Mouse (Mus musculus) liver, embryonic 11.5 days (tissue): ENCODE measurements around the gene Rpp25. TPM values are rescaled to one million over a fixed set of nuclear protein-coding genes. Genes with fewer than 3 reads are reported as not detected.
A peak's percentile ranks its signal among the peaks of the same experiment; 100 is the strongest.

Experiments used
- ATAC-seq: fragments of 200-750 bp; cut with Nextera tagmentation; replicated peaks from 2 replicates; pipeline ENCODE4 v1.8.0; 2017; ENCODE audit warnings: moderate number of reproducible peaks, mild to moderate bottlenecking, moderate TSS enrichment, moderate library complexity; ENCODE audit not compliant: low FRiP score
- DNase-seq: peaks from one replicate; pipeline ENCODE4 v3.0.0-alpha.2; 2017; ENCODE audit warnings: low spot score
- H3K27ac ChIP-seq: fragments of 300-500 bp; sonication (generic); 2 replicates; pipeline ENCODE4 v1.5.1; 2014; ENCODE audit warnings: mild to moderate bottlenecking, low read depth, low read length, control low read depth
- H3K27me3 ChIP-seq: fragments of 300-500 bp; sonication (generic); replicated peaks from 2 replicates; pipeline ENCODE4 v1.6.1; 2014; ENCODE audit warnings: low read length, mixed read lengths; ENCODE audit not compliant: control insufficient read depth, insufficient read depth
- H3K36me3 ChIP-seq: fragments of 300-500 bp; sonication (generic); 2 replicates; pipeline ENCODE4 v1.6.1; 2014; ENCODE audit warnings: mild to moderate bottlenecking, low read length, moderate library complexity, mixed read lengths; ENCODE audit not compliant: control insufficient read depth, insufficient read depth
- H3K4me1 ChIP-seq: fragments of 300-500 bp; sonication (generic); replicated peaks from 2 replicates; pipeline ENCODE4 v1.6.1; 2014; ENCODE audit warnings: low read length, mixed read lengths; ENCODE audit not compliant: control insufficient read depth, insufficient read depth
- H3K4me2 ChIP-seq: fragments of 300-500 bp; sonication (generic); 2 replicates; pipeline ENCODE4 v1.6.1; 2014; ENCODE audit warnings: mild to moderate bottlenecking, control low read depth, moderate library complexity
- H3K4me3 ChIP-seq: fragments of 300-500 bp; sonication (generic); 2 replicates; pipeline ENCODE4 v1.5.1; 2014; ENCODE audit warnings: low read depth, low read length, control low read depth
- H3K9ac ChIP-seq: fragments of 300-500 bp; sonication (generic); 2 replicates; pipeline ENCODE4 v1.6.1; 2014; ENCODE audit warnings: low read depth, low read length, control low read depth
- H3K9me3 ChIP-seq: fragments of 300-500 bp; sonication (generic); 2 replicates; pipeline ENCODE4 v1.6.1; 2016; ENCODE audit warnings: low read length, inconsistent platforms, mixed read lengths; ENCODE audit not compliant: control insufficient read depth
- WGBS: fragments of 180-500 bp; shearing (Covaris S2); extraction: QIAGEN DNeasy Blood & Tissue Kit; methylation state at CpG from one replicate; pipeline ENCODE4 v1.1.7; 2014; 5-methylcytosine and 5-hydroxymethylcytosine counted together
- polyA plus RNA-seq: library from polyadenylated mRNA; unstranded; fragments of >200 nt; fragmentation: Nextera tagmentation; extraction: Ambion mirVana; gene quantifications from 2 replicates; pipeline ENCODE4 v1.2.1, GENCODE M21; 2014

Gene Rpp25
- polyA plus RNA-seq, result 2.1 and 3.1 TPM in 2 replicates

DNA sequence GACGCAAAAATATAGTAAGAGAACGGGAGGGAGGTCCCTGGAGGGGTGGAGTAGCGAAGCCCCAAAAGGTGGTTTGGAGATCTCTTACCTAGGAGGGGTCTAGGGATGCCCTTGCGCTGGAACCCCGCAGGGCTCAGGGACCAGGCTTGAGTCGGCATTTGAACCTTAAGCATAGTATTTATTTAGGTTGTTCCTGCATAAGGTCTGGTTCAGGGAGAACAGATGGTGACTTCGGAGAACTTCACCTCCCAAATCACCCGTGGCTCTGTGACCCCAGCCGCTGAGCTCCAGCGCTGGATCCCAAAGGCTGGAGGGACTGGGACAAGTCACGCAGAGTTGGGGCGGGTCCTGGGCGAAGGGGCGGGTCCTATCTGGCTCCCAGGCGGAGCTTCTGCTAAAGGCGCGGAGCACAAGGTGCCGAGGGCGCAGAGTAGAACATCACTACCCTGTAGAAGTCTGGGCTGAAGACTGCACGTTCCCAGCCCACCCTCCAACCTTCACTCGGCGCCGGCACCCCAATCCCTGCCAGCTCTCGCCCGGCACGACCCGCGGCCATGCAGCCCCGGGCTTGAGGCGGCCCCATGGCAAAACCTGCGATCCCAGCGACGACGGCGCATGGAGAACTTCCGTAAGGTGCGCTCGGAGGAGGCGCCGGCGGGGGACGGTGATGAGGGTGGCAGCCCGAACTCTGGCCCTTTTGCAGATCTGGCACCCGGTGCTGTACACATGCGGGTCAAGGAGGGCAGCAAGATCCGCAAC is at the start of gene Rpp25:
Gene Rpp25 (plus strand): TSS at position 405 of the 759 bp plus-strand sequence.
- Histone ChIP-seq H3K4me2 (peak within 1 kb of the TSS; percentile 75), H3K9ac (peak within 1 kb of the TSS; percentile 30; the same call in 1 of the 2 replicates), H3K9me3 (no peaks in the 10 kb centered on the region), H3K4me3 (peak within 1 kb of the TSS; percentile 47), H3K27ac (no peak within 1 kb of the TSS), H3K4me1 (peaks cover 36% of the 10 kb centered on the region), H3K27me3 (peaks cover 76% of the 10 kb centered on the region), H3K36me3 (no peaks in the 10 kb centered on the region)
- under 1% methylated on average over 46 of the region's 46 CpGs for WGBS
- DNase-seq, result peak; percentile 67
- ATAC-seq, result peak; percentile 21; the same call in 1 of the 2 replicates

DNA sequence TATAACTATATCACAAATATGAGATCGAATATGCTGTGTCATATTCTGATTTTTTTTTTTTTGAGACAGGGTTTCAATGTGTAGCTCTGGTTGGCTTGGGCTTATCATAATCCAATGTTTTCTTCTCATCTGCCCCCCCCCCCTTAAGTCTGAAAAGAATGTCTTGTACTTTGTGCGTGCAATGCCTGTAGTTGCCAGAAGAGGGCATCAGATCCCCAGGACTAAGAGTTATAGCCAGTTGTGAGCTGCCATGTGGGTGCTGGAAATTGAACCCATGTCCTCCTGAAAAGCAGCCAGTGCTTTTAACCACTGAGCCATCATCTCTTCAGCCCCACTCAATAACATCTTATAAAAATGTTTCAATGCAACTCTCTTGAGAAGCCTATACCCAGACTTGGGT is 44.1 kb upstream of the Rpp25 start:
- Histone ChIP-seq H3K9me3 (no peaks in the 10 kb centered on the region), H3K27ac (no peak overlapping the region), H3K36me3 (no peaks in the 10 kb centered on the region), H3K27me3 (no peaks in the 10 kb centered on the region), H3K4me1 (no peaks in the 10 kb centered on the region), H3K9ac (no peak overlapping the region), H3K4me2 (no peak overlapping the region), H3K4me3 (no peak overlapping the region)
- DNase-seq (no peak), ATAC-seq (no peak)
- WGBS, result 87% methylated on average over 2 of the region's 2 CpGs

DNA sequence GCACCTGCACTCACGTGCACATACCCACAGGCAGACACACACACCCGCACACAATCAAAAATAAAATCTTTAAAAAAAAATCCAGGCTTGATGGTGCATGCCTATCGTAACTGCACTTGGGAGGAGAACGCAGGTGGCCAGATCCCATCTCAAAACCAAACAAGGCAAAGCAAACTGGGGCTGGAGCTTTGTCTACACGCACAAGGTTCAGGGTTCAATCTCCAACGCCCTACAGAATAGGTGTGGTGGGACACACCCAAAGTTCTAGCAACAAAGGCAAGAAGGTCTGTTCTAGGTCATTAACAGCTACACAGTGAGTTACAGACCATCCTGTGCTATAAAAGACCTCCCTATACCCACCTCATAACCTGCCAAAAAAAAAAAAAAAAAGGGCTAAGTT is 41.0 kb upstream of the Rpp25 start:
- no peaks in the 10 kb centered on the region for H3K9me3 ChIP-seq
- H3K27me3 ChIP-seq, result peaks cover 4% of the 10 kb centered on the region; the same call in 1 of the 2 replicates
- H3K4me1 ChIP-seq, result peaks cover 7% of the 10 kb centered on the region
- H3K4me3 ChIP-seq, result no peak overlapping the region
- no peak overlapping the region for H3K9ac ChIP-seq
- no peaks in the 10 kb centered on the region for H3K36me3 ChIP-seq
- 76% methylated on average over 6 of the region's 6 CpGs for WGBS
- DNase-seq (no peak), ATAC-seq (no peak)
- H3K4me2 ChIP-seq, result no peak overlapping the region
- no peak overlapping the region for H3K27ac ChIP-seq

DNA sequence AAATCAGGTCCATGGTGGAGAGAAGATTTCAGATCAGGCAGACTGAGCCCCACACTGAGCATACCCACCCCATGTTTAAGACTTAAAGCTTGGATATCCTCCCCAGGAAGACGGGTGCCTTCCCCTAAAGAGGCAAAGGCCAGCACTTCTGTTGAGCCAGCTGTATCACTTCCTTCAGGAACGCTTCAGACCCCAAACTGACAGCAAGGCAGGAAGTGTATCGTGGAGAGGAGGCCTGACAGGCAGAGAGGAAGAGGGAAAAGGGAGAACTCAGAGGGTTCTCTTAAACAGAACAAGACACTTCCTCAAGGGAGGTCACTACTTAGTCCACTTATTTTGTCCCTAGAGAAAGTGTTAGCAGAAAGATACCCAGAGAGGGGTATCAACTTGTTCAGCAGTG is 37.7 kb upstream of the Rpp25 start:
- WGBS, result 29% methylated on average over 3 of the region's 3 CpGs
- peaks cover 7% of the 10 kb centered on the region for H3K4me1 ChIP-seq
- H3K9ac ChIP-seq, result no peak overlapping the region
- DNase-seq (no peak), ATAC-seq (no peak)
- H3K27me3 ChIP-seq, result peaks cover 4% of the 10 kb centered on the region; the same call in 1 of the 2 replicates
- no peak overlapping the region for H3K4me3 ChIP-seq
- no peak overlapping the region; the same call in 1 of the 2 replicates for H3K27ac ChIP-seq
- H3K36me3 ChIP-seq, result no peaks in the 10 kb centered on the region
- peak overlapping the region; percentile 74; the same call in 1 of the 2 replicates for H3K4me2 ChIP-seq
- no peaks in the 10 kb centered on the region for H3K9me3 ChIP-seq

DNA sequence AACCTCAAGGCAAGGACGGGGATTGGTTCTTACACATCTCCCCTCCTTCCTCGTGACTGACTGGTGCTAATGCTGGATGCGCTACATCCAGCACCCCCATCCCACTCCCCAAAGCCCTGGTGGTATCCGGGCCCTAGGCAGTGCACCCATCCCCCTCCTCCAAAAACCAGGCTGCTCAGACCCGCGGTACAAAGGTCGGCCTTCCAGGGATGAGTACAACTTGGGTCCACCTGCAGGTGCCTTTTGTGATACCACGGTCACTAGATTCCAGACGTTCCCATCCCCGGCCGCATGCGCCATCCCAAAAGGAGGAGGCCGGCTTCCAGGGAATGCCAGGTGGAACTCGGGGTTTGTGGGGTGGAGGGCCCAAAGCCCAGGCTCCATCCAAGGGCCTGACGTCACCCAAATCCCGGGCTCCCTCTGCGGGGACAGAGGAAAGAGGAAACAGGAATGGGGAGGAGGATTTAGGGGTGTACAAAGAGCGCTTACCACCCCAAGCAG is 36.5 kb upstream of the Rpp25 start:
- DNase-seq, result peak; percentile 43
- no peak overlapping the region for H3K27ac ChIP-seq
- peak overlapping the region; percentile 49; the same call in 1 of the 2 replicates for H3K9ac ChIP-seq
- H3K36me3 ChIP-seq, result no peaks in the 10 kb centered on the region
- H3K9me3 ChIP-seq, result no peaks in the 10 kb centered on the region
- H3K27me3 ChIP-seq, result peaks cover 4% of the 10 kb centered on the region; the same call in 1 of the 2 replicates
- H3K4me3 ChIP-seq, result peak overlapping the region; percentile 68
- peaks cover 7% of the 10 kb centered on the region for H3K4me1 ChIP-seq
- H3K4me2 ChIP-seq, result peak overlapping the region; percentile 74
- peak; percentile 27; the same call in 1 of the 2 replicates for ATAC-seq
- WGBS, result 6% methylated on average over 18 of the region's 18 CpGs

DNA sequence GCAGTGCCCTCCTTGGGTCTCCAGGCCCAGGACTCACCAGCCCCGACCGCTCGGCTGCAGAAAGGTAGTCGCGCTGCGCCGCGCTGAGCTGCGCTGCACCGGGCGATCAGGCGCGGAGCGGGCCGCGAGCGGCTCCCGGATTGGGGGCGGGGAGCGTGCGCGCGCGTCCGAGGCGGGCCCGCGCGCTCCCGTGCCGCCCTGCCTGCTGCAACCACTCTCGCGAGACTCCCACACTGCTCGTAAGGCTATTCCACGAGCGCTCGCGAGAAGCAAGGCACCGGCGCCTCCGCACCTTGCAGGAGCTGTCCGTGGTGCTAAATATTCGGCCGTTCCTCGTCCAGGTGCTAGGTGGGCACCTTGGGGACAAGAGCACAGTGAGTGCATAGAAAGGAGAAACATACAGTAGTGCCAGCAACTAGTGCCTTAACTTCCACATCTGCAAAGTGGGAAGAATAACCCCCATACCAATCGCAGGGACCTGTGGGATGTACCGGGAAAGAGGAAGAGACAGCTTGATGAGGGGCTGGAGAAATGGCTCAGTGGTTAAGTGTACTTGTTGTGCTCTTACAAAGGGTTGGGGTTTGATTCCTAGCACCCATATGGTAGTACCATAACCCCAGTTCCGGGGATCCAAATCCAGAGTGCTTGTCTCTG is 35.8 kb upstream of the Rpp25 start, which contains the start of gene Scamp5:
Gene Scamp5 (minus strand): TSS at position 165 of the 654 bp plus-strand sequence.
- Histone ChIP-seq H3K9ac (peak within 1 kb of the TSS; percentile 49; the same call in 1 of the 2 replicates), H3K9me3 (no peaks in the 10 kb centered on the region), H3K4me2 (peak within 1 kb of the TSS; percentile 74), H3K36me3 (no peaks in the 10 kb centered on the region), H3K27ac (no peak within 1 kb of the TSS), H3K27me3 (peaks cover 4% of the 10 kb centered on the region; the same call in 1 of the 2 replicates), H3K4me1 (peaks cover 7% of the 10 kb centered on the region), H3K4me3 (peak within 1 kb of the TSS; percentile 68)
- ATAC-seq (peak; percentile 77), DNase-seq (peak; percentile 87)
- 2% methylated on average over 48 of the region's 48 CpGs for WGBS

DNA sequence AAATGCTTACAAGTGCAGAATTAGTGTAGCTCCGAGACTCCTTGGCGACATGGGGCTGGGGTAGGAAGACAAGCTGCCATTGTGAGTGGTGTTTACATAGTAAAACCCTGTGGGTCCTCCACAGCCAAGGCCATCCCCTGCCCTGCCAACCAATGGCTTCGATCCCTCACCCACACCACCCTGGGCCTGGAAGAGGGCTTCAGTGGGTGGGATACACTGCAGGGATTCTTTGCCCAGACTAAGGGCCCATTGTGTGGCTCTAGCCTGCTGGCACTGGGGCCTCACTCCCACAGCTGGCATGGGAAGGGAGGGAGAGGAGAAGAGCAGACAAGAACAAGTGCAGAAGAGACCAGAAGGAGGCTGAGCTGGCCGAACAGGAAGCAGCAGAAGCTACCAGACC is 34.9 kb upstream of the Rpp25 start:
- Histone ChIP-seq H3K36me3 (no peaks in the 10 kb centered on the region), H3K9me3 (no peaks in the 10 kb centered on the region), H3K4me2 (no peak overlapping the region), H3K27ac (no peak overlapping the region), H3K9ac (no peak overlapping the region), H3K4me3 (no peak overlapping the region), H3K4me1 (peaks cover 7% of the 10 kb centered on the region), H3K27me3 (peaks cover 4% of the 10 kb centered on the region; the same call in 1 of the 2 replicates)
- no peak for ATAC-seq
- 72% methylated on average over 4 of the region's 4 CpGs for WGBS
- peak; percentile 20 for DNase-seq

DNA sequence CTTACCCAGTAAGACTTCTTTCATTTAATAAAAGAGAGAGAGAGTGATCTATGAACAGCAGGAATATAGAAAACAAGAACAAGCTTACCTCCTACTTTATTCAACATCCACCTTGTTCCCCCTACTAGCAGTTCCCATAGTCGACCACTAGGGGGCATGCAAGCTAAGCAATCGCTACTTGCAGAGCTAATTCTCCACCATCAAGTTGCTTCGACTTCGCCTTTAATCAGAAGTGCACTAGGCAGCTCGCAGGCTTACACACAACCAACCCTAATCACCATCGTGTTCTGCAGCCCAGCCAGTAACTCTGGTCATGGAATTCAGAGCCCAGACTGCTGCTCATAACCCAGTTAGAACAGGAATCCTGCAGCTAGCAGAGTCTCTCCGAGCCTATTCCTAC is 18.1 kb upstream of the Rpp25 start:
- no peaks in the 10 kb centered on the region for H3K9me3 ChIP-seq
- no peak overlapping the region for H3K4me2 ChIP-seq
- H3K4me3 ChIP-seq, result no peak overlapping the region
- WGBS, result 15% methylated on average over 7 of the region's 7 CpGs
- H3K9ac ChIP-seq, result no peak overlapping the region
- no peaks in the 10 kb centered on the region; the same call in 1 of the 2 replicates for H3K4me1 ChIP-seq
- ATAC-seq (no peak), DNase-seq (peak; percentile 70)
- no peak overlapping the region for H3K27ac ChIP-seq
- no peaks in the 10 kb centered on the region for H3K36me3 ChIP-seq
- peaks cover 5% of the 10 kb centered on the region; the same call in 1 of the 2 replicates for H3K27me3 ChIP-seq
